Mouse (Mus musculus) ES-E14 (cell line): ENCODE data around the gene Coq4. TPM values are rescaled to one million over a fixed set of nuclear protein-coding genes. Genes with fewer than 3 reads are reported as not detected.

Experiments used
- DNase-seq: peaks from one replicate; pipeline ENCODE4 v3.0.0-alpha.2; 2013; ENCODE audit warnings: low read depth, low spot score
- H3K27ac ChIP-seq: 2 replicates; pipeline ENCODE4 v1.5.1; 2012; ENCODE audit warnings: low read depth, mild to moderate bottlenecking, low read length, moderate library complexity, mixed read lengths; ENCODE audit not compliant: poor library complexity, insufficient read depth, severe bottlenecking
- H3K36me3 ChIP-seq: 2 replicates; pipeline ENCODE4 v1.6.1; 2012; ENCODE audit warnings: mild to moderate bottlenecking, low read length, moderate library complexity, mixed read lengths; ENCODE audit not compliant: control insufficient read depth, poor library complexity, insufficient read depth, severe bottlenecking
- H3K4me1 ChIP-seq, 2 experiments: fragments of 150-350 bp in 1 of 2; sonication (generic) in 1 of 2; 2 replicates each; pipeline ENCODE4 v1.6.1; 2012; ENCODE audit warnings: low read length in 2 of 2, mild to moderate bottlenecking in 1 of 2, mixed read lengths in 1 of 2; ENCODE audit not compliant: control insufficient read depth in 2 of 2, insufficient read depth in 2 of 2, poor library complexity in 1 of 2
- H3K4me3 ChIP-seq, 2 experiments: fragments of 150-350 bp in 1 of 2; sonication (generic) in 1 of 2; 2 replicates each; pipeline ENCODE4 v1.5.1; 2012; ENCODE audit warnings: low read length in 2 of 2, low read depth in 1 of 2, mild to moderate bottlenecking in 1 of 2, mixed read lengths in 1 of 2; ENCODE audit not compliant: insufficient read depth in 1 of 2, poor library complexity in 1 of 2, severe bottlenecking in 1 of 2
- H3K9ac ChIP-seq: 2 replicates; pipeline ENCODE4 v1.6.1; 2012; ENCODE audit warnings: low read depth, mild to moderate bottlenecking, low read length, mixed read lengths; ENCODE audit not compliant: poor library complexity, insufficient read depth, severe bottlenecking
- H3K9me3 ChIP-seq: fragments of 150-350 bp; sonication (generic); 2 replicates; pipeline ENCODE4 v1.6.1; 2012; ENCODE audit warnings: low read depth, mild to moderate bottlenecking, low read length; ENCODE audit not compliant: control insufficient read depth, insufficient read depth
- CHD2 ChIP-seq: IDR thresholded peaks from 2 replicates; pipeline ENCODE4 v1.6.1; 2014; ENCODE audit warnings: mild to moderate bottlenecking, low read depth, low read length, inconsistent platforms
- HCFC1 ChIP-seq: IDR thresholded peaks from 2 replicates; pipeline ENCODE4 v1.6.1; 2012; ENCODE audit warnings: low read length, inconsistent platforms, borderline replicate concordance; ENCODE audit not compliant: insufficient read depth
- MAFK ChIP-seq: IDR thresholded peaks from 2 replicates; pipeline ENCODE4 v1.6.1; 2014; ENCODE audit warnings: mild to moderate bottlenecking, low read depth, low read length, inconsistent platforms; ENCODE audit not compliant: insufficient read depth
- ZC3H11A ChIP-seq: IDR thresholded peaks from 2 replicates; pipeline ENCODE4 v1.6.1; 2012; ENCODE audit warnings: low read depth, mild to moderate bottlenecking, inconsistent platforms, low read length, borderline replicate concordance
- ZNF384 ChIP-seq: IDR thresholded peaks from 2 replicates; pipeline ENCODE4 v1.6.1; 2012; ENCODE audit warnings: low read depth, low read length, inconsistent platforms
- in situ Hi-C, 2 experiments: fragments of 600-800 bp; cut with MboI; formaldehyde crosslinking; loops; one replicate each; pipeline ENCODE4 v1.15.1; 2025; ENCODE audit warnings: low sequenced_read_pairs in 2 of 2, inconsistent platforms in 1 of 2; ENCODE audit not compliant: unreplicated experiment in 2 of 2
- total RNA-seq: library from RNA; depleted of rRNA; stranded (reverse); fragments of 300-350 nt; gene quantifications from 2 replicates; pipeline ENCODE4 v1.2.3, GENCODE M21; 2012

Gene Coq4
- total RNA-seq, 1 experiment: 18.3 TPM

DNA sequence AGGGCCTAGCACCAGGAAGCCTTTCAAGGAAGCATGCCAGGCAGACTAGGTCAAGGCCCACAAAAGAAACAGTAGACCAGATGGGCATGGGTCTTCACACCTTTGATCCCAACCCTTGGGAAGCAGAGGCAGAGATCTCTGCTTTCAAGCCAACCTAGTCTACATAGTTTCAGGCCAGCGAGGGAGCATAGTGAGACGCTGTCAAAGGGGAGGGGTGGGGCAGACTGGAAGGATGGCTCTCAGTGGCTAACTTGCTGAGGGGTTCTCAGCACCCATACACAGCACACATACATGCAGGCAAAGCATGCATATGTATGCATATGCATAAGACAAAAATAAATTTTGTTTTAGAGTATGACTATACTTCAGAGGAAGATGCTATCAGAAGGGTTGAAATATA lies 32.1 kb downstream of the Coq4 start:
- Histone ChIP-seq H3K36me3 (peaks cover 9% of the 10 kb centered on the region; the same call in 1 of the 2 replicates), H3K9ac (no peak overlapping the region), H3K27ac (no peak overlapping the region), H3K4me3 (no peak overlapping the region), H3K9me3 (no peaks in the 10 kb centered on the region), H3K4me1 (peaks cover 4 to 18% of the 10 kb centered on the region in 2 experiments; a peak in 3 of 4 replicates)
- TF ChIP-seq ZC3H11A (no peak), HCFC1 (no peak), CHD2 (no peak), MAFK (no peak), ZNF384 (no peak)
- in situ Hi-C loops: no loop called here
- no peak for DNase-seq

DNA sequence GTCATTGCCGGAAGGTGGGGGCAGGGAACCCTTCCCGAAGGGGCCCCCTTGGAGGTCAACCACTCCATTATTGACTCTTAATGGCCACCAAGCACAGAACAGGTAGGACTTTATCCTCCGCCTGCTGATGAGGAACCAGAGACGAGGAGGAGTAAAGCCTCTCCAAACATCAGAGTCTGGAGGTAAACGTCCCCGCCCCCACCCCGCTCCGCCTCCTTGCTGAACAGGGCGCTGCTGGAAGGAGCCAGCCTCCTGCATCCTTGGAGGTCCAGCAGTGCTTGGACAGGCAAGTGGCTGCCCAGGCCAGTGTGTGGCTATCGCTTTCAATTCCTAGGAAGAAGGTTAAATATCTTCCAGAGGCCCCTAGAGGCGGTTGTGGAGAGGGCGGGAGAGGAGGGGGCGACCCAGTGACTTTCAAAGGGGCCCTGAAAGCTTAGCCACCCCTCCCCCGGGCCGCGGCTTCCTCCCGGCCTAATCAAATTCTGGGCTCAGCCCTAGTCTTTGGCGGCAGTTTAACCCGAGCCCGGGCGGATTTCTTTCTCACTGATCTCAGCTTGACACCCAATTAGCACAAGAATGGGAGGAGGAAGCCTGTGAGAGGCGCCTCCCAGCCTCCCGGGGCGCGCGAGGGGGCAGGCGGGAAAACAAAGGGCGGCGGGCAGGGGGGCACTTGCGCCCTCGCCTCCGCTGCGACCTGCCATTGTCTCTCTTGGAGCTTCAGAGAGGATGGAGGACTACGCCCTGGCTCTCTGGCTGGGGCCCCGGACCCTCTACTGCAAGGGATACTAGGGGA lies 32.9 kb downstream of the Coq4 start, which contains the start of gene Urm1:
Urm1 (plus strand) TSS at position 51 of the 793 bp plus-strand sequence.
- Histone ChIP-seq H3K27ac (peak within 1 kb of the TSS; percentile 91), H3K9ac (peak within 1 kb of the TSS; percentile 41; the same call in 1 of the 2 replicates), H3K36me3 (peaks cover 6% of the 10 kb centered on the region; the same call in 1 of the 2 replicates), H3K9me3 (no peaks in the 10 kb centered on the region), H3K4me3 (peak within 1 kb of the TSS; percentile 28 to 40), H3K4me1 (peaks cover 4 to 18% of the 10 kb centered on the region in 2 experiments; a peak in 3 of 4 replicates)
- in situ Hi-C loops: no loop called here
- peak; percentile 98 for DNase-seq
- 0 out of 2 replicates have a peak, but pooled peaks have one; percentile 11 for TF ChIP-seq ZNF384
- 0 out of 2 replicates have a peak, but pooled peaks have one; percentile 32 for TF ChIP-seq CHD2
- no peak for TF ChIP-seq MAFK
- no peak for TF ChIP-seq ZC3H11A
- peak; percentile 69 for TF ChIP-seq HCFC1

DNA sequence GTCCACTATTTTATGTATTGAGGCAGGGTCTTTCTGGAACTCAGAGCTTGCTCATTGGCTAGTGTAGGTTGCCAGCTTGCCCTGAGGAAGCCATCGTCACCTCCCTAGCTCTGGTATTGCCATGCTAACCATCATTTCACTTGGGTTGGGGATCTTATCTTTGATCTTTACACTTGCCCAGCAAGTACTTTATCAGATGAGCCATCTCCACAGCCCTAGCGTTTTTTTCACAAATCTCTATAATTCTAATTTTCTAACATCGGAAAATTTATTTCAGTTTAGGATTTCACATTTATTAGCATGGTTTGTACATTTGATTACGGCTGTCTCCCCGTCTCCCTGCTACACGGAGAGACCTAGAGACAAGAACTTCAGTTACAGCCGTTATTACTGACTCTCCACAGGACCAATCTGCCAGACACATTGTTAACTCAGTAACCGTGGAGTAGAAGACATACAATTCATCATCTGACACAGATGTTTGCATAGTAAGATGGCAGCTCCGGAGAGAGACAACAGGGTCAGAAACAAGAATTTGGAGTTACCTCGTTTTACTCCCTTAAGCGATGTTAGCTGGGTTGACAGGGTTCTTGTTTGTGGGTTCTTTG lies 39.1 kb downstream of the Coq4 start:
- Histone ChIP-seq H3K27ac (peak overlapping the region; percentile 84), H3K9ac (peak overlapping the region; percentile 90), H3K36me3 (no peaks in the 10 kb centered on the region; the same call in 1 of the 2 replicates), H3K4me3 (peak overlapping the region; percentile 87 to 88), H3K4me1 (peaks cover 0 to 6% of the 10 kb centered on the region in 2 experiments; a peak in 2 of 4 replicates), H3K9me3 (no peaks in the 10 kb centered on the region)
- TF ChIP-seq HCFC1: no peak
- no peak for TF ChIP-seq MAFK
- no peak for TF ChIP-seq ZC3H11A
- no peak for TF ChIP-seq CHD2
- no peak for TF ChIP-seq ZNF384
- DNase-seq: no peak
- in situ Hi-C loops: no loop called here

DNA sequence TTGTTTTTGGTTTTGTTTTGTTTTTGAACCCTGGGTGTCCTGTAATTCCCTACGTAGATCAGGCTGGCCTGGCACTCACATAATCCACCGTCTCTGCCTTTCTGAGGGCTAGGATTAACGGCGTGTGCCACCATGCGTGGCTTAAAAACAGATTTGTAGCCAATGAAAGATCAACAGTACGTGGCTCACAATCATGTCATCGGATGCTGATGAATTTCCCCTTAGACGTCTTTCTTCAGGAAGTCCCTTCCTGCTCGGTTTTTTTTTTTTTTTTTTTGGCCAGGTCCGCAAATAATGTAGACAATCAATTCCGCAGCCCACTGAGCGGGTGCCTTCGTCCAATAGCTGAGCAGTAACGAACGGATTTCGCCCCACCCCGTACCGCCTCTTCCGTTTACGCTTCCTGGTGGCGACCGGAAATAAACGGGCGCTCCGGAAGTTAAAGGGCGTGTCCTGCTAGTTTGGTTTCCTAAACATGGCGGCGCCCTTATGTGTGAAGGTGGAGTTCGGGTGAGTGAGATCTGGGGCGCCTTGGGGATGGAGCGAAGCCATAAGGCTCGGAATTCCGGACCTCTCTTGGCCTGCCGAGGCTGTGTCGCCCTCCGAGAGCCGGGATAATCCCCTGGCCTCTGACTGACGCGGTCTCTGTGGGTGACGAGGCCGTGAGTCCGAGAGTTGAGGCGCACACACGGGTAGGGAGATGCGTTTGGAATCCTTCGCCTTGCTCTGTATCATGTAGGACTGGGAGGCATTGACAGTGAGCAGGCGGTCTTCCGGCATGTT lies 39.8 kb downstream of the Coq4 start:
- peaks cover 0 to 4% of the 10 kb centered on the region in 2 experiments; a peak in 2 of 4 replicates for H3K4me1 ChIP-seq
- H3K4me3 ChIP-seq: peak overlapping the region; percentile 87 to 88
- DNase-seq: peak; percentile 97
- H3K36me3 ChIP-seq: no peaks in the 10 kb centered on the region; the same call in 1 of the 2 replicates
- H3K27ac ChIP-seq: peak overlapping the region; percentile 84
- TF ChIP-seq ZNF384: peak; percentile 99
- TF ChIP-seq MAFK: peak; percentile 57
- TF ChIP-seq HCFC1: no peak; the same call in 1 of the 2 replicates
- TF ChIP-seq ZC3H11A: no peak
- no peak for TF ChIP-seq CHD2
- in situ Hi-C loops: no loop called here
- H3K9ac ChIP-seq: peak overlapping the region; percentile 93
- no peaks in the 10 kb centered on the region for H3K9me3 ChIP-seq
